Mouse (Mus musculus) adrenal gland, postnatal 14 days (tissue): ENCODE data around the gene Spem1. TPM values are rescaled to one million over a fixed set of nuclear protein-coding genes. Genes with fewer than 3 reads are reported as not detected.

Experiments
- total RNA-seq: library from RNA; stranded (reverse); gene quantifications from 2 replicates; pipeline ENCODE4 v1.2.3, GENCODE M21; 2021

Spem1 gene
- total RNA-seq, 1 experiment from 2014 or later = not detected

Other genes starting within 250 kb of the Spem1 start
- 9.2 and 10.1 TPM in 2 replicates for gene Wrap53, start 241.9 kb downstream of the Spem1 start, total RNA-seq
- gene Trp53, start 241.8 kb downstream of the Spem1 start, total RNA-seq = 66.4 and 78.4 TPM in 2 replicates
- gene Atp1b2, start 216.2 kb downstream of the Spem1 start, total RNA-seq = 37.4 and 39.7 TPM in 2 replicates
- gene Shbg, start 204.3 kb downstream of the Spem1 start, total RNA-seq = not detected in 2 replicates
- gene Sat2, start 200.2 kb downstream of the Spem1 start, total RNA-seq = 7.9 and 8.2 TPM in 2 replicates
- 75.5 and 84.3 TPM in 2 replicates for gene Fxr2, start 189.2 kb downstream of the Spem1 start, total RNA-seq
- 0.45 TPM in 1 of 2 replicates, not detected in the other for gene Sox15, start 166.9 kb downstream of the Spem1 start, total RNA-seq
- gene Mpdu1, start 159.5 kb downstream of the Spem1 start, total RNA-seq = 96.2 and 101 TPM in 2 replicates
- 8.6 and 12.2 TPM in 2 replicates for gene Cd68, start 156.0 kb downstream of the Spem1 start, total RNA-seq
- gene Eif4a1, start 149.8 kb downstream of the Spem1 start, total RNA-seq = 642 and 752 TPM in 2 replicates
- 71.6 and 72.4 TPM in 2 replicates for gene Senp3, start 140.1 kb downstream of the Spem1 start, total RNA-seq
- 2.7 and 4.0 TPM in 2 replicates for gene Tnfsf13, start 136.4 kb downstream of the Spem1 start, total RNA-seq
- gene Tnfsf12, start 126.3 kb downstream of the Spem1 start, total RNA-seq = 20.3 and 21.5 TPM in 2 replicates
- gene Tnfsfm13, start 126.1 kb downstream of the Spem1 start, total RNA-seq = 3.9 and 4.6 TPM in 2 replicates
- gene Polr2a, start 63.5 kb downstream of the Spem1 start, total RNA-seq = 78.0 and 84.0 TPM in 2 replicates
- gene Slc35g3, start 60.2 kb downstream of the Spem1 start, total RNA-seq = not detected in 2 replicates
- 39.9 and 42.4 TPM in 2 replicates for gene Zbtb4, start 56.3 kb downstream of the Spem1 start, total RNA-seq
- 2.4 and 3.2 TPM in 2 replicates for gene Chrnb1, start 26.2 kb downstream of the Spem1 start, total RNA-seq
- 3.5 and 3.8 TPM in 2 replicates for gene Fgf11, start 20.3 kb downstream of the Spem1 start, total RNA-seq
- 0.74 and 1.1 TPM in 2 replicates for gene Tmem102, start 16.6 kb downstream of the Spem1 start, total RNA-seq
- not detected in 2 replicates for gene Gm39566, start 6.9 kb downstream of the Spem1 start, total RNA-seq
- gene Spem2, start 3.7 kb downstream of the Spem1 start, total RNA-seq = not detected in 2 replicates
- gene Nlgn2, start 15.6 kb upstream of the Spem1 start, total RNA-seq = 17.6 and 20.6 TPM in 2 replicates
- gene Tmem256, start 16.3 kb upstream of the Spem1 start, total RNA-seq = 114 and 128 TPM in 2 replicates
- gene Plscr3, start 24.2 kb upstream of the Spem1 start, total RNA-seq = 50.5 and 51.3 TPM in 2 replicates
- 0.30 TPM in 1 of 2 replicates, not detected in the other for gene Tnk1, start 36.5 kb upstream of the Spem1 start, total RNA-seq
- gene Tmem95, start 55.8 kb upstream of the Spem1 start, total RNA-seq = not detected in 2 replicates
- gene Kctd11, start 59.2 kb upstream of the Spem1 start, total RNA-seq = 4.1 and 4.4 TPM in 2 replicates
- 2.1 and 14.4 TPM in 2 replicates for gene Acap1, start 73.4 kb upstream of the Spem1 start, total RNA-seq
- gene 2810408A11Rik, start 78.8 kb upstream of the Spem1 start, total RNA-seq = 1.8 and 2.1 TPM in 2 replicates
- 45.9 and 48.8 TPM in 2 replicates for gene Neurl4, start 78.9 kb upstream of the Spem1 start, total RNA-seq
- gene Gps2, start 91.7 kb upstream of the Spem1 start, total RNA-seq = 52.3 and 57.3 TPM in 2 replicates
- gene Eif5a, start 99.8 kb upstream of the Spem1 start, total RNA-seq = 616 and 636 TPM in 2 replicates
- gene Ybx2, start 113.6 kb upstream of the Spem1 start, total RNA-seq = 27.3 and 39.6 TPM in 2 replicates
- gene Slc2a4, start 126.0 kb upstream of the Spem1 start, total RNA-seq = 65.2 and 78.7 TPM in 2 replicates
- gene Cldn7, start 142.6 kb upstream of the Spem1 start, total RNA-seq = 1.1 TPM in 1 of 2 replicates, not detected in the other
- gene Ctdnep1, start 159.0 kb upstream of the Spem1 start, total RNA-seq = 128 and 129 TPM in 2 replicates
- gene Elp5, start 160.3 kb upstream of the Spem1 start, total RNA-seq = 65.2 and 73.2 TPM in 2 replicates
- 344 and 351 TPM in 2 replicates for gene Gabarap, start 169.0 kb upstream of the Spem1 start, total RNA-seq
- gene Phf23, start 173.6 kb upstream of the Spem1 start, total RNA-seq = 47.3 and 53.2 TPM in 2 replicates
- gene Dvl2, start 178.4 kb upstream of the Spem1 start, total RNA-seq = 16.0 and 23.1 TPM in 2 replicates
- 1,177 and 1,207 TPM in 2 replicates for gene Acadvl, start 193.2 kb upstream of the Spem1 start, total RNA-seq
- 31.9 and 37.0 TPM in 2 replicates for gene Dlg4, start 194.8 kb upstream of the Spem1 start, total RNA-seq
- gene Asgr1, start 231.9 kb upstream of the Spem1 start, total RNA-seq = 2.2 and 47.3 TPM in 2 replicates